Mouse (Mus musculus) liver, embryonic 14.5 days (tissue): ENCODE results near the gene Gm3435. TPM values are rescaled to one million over a fixed set of nuclear protein-coding genes. Genes with fewer than 3 reads are reported as not detected.
"Not testable (repeated sequence)": the region's sequence is repeated elsewhere in the genome, so short reads cannot be mapped to it uniquely, and the experiment has no call there.

Experiments used
- ATAC-seq: fragments of 200-750 bp; cut with Nextera tagmentation; 2 replicates; pipeline ENCODE4 v1.8.0; 2017; ENCODE audit warnings: moderate number of reproducible peaks, mild to moderate bottlenecking, moderate library complexity; ENCODE audit not compliant: insufficient read depth
- DNase-seq, 3 experiments: peaks; one replicate each; pipeline ENCODE4 v3.0.0-alpha.2; 2012 to 2013; ENCODE audit warnings: low read depth in 3 of 3, low spot score in 3 of 3
- H3K27ac ChIP-seq: fragments of 300-500 bp; sonication (generic); 2 replicates; pipeline ENCODE4 v1.5.1; 2014; ENCODE audit warnings: moderate library complexity, mild to moderate bottlenecking, control low read depth, inconsistent platforms
- H3K27me3 ChIP-seq: fragments of 300-500 bp; sonication (generic); 2 replicates; pipeline ENCODE4 v1.6.1; 2014; ENCODE audit warnings: mild to moderate bottlenecking, low read length, moderate library complexity; ENCODE audit not compliant: control insufficient read depth, insufficient read depth
- H3K36me3 ChIP-seq: fragments of 300-500 bp; sonication (generic); replicated peaks from 2 replicates; pipeline ENCODE4 v1.6.1; 2014; ENCODE audit warnings: low read depth; ENCODE audit not compliant: control insufficient read depth, insufficient read depth
- H3K4me1 ChIP-seq, 2 experiments: fragments of 200-500 bp in 1 of 2; fragments of 300-500 bp in 1 of 2; sonication (generic) in 1 of 2; replicated peaks; 2 replicates each; pipeline ENCODE4 v1.6.1; 2012 to 2014; ENCODE audit warnings: antibody characterized with exemption in 1 of 2, inconsistent platforms in 1 of 2, low read length in 1 of 2; ENCODE audit not compliant: control insufficient read depth in 2 of 2, insufficient read depth in 2 of 2
- H3K4me2 ChIP-seq: fragments of 300-500 bp; sonication (generic); 2 replicates; pipeline ENCODE4 v1.6.1; 2014; ENCODE audit warnings: low read depth, mild to moderate bottlenecking, control low read depth, moderate library complexity
- H3K4me3 ChIP-seq, 2 experiments: fragments of 200-500 bp in 1 of 2; fragments of 300-500 bp in 1 of 2; sonication (generic) in 1 of 2; 2 replicates each; pipeline ENCODE4 v1.5.1; 2012 to 2014; ENCODE audit warnings: low read depth in 2 of 2, low read length in 2 of 2, mild to moderate bottlenecking in 2 of 2, control low read depth in 1 of 2, inconsistent platforms in 1 of 2, moderate library complexity in 1 of 2; ENCODE audit not compliant: insufficient read depth in 1 of 2
- H3K9ac ChIP-seq: fragments of 300-500 bp; sonication (generic); replicated peaks from 2 replicates; pipeline ENCODE4 v1.6.1; 2014; ENCODE audit warnings: mild to moderate bottlenecking, control low read depth, moderate library complexity
- H3K9me3 ChIP-seq: fragments of 300-500 bp; sonication (generic); 2 replicates; pipeline ENCODE4 v1.6.1; 2016; ENCODE audit warnings: low read length, mixed read lengths; ENCODE audit not compliant: control insufficient read depth
- WGBS: fragments of 180-500 bp; shearing (Covaris S2); extraction: QIAGEN DNeasy Blood & Tissue Kit; methylation state at CpG from one replicate; pipeline ENCODE4 v1.1.7; 2014; ENCODE audit not compliant: insufficient replicate concordance; 5-methylcytosine and 5-hydroxymethylcytosine counted together
- polyA plus RNA-seq, 2 experiments: library from polyadenylated mRNA; depleted of rRNA in 1 of 2; stranded (reverse) in 1 of 2; unstranded in 1 of 2; fragments of >200 nt; fragmentation: Nextera tagmentation in 1 of 2; extraction: Ambion mirVana in 1 of 2; gene quantifications; 2 replicates each; pipeline versions ENCODE4 v1.2.1 to v1.2.3; 2012 to 2014

Gene Gm3435
- polyA plus RNA-seq, 2 experiments: 2.7 to 3.1 TPM

DNA sequence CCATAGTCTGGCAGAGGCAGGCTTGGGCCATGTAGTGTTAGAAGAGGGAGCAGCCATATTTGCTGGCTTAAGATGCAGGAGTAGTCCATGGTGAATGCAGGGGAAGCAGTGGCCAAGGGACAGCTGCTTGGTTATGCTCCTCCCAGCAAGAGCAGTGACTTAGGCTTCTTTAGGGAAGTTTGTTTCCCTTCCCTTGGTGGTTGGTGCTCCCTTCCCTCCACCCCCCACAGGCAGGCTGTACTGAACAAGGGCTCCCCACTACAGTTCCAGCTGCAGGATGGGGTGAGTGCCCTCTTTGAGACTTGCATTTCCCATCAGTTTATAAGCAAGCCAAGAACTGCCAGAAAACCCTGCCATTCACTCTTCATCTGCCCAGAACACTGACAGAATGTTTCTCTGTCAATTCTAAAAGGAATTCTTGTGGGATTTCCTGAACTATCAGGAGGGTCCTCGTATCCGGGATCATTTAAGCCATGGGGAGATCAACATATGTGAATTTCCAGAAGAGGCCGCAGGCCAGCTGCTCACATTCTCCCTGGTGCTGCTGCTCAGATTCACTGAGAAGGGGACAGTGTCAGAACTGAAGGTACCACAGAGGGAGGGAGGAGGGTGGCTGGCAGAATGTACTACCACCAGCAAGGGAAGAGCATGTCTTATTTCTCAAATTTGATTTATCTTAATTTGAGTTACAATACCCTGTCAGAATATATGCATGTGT is 11.7 kb downstream of the Gm3435 start:
- not testable (repeated sequence) for H3K4me1 ChIP-seq, DNase-seq, H3K4me3 ChIP-seq, H3K27me3 ChIP-seq, H3K9ac ChIP-seq, H3K4me2 ChIP-seq, H3K36me3 ChIP-seq, ATAC-seq, H3K9me3 ChIP-seq
- WGBS: 69% methylated on average over 3 of the region's 3 CpGs
- H3K27ac ChIP-seq: peak overlapping the region; percentile 55; the same call in 1 of the 2 replicates

GRCm38 (mm10) chr17:15023878-15024492 is 14.0 kb downstream of the Gm3435 start:
- H3K36me3 ChIP-seq: not testable (repeated sequence)

DNA sequence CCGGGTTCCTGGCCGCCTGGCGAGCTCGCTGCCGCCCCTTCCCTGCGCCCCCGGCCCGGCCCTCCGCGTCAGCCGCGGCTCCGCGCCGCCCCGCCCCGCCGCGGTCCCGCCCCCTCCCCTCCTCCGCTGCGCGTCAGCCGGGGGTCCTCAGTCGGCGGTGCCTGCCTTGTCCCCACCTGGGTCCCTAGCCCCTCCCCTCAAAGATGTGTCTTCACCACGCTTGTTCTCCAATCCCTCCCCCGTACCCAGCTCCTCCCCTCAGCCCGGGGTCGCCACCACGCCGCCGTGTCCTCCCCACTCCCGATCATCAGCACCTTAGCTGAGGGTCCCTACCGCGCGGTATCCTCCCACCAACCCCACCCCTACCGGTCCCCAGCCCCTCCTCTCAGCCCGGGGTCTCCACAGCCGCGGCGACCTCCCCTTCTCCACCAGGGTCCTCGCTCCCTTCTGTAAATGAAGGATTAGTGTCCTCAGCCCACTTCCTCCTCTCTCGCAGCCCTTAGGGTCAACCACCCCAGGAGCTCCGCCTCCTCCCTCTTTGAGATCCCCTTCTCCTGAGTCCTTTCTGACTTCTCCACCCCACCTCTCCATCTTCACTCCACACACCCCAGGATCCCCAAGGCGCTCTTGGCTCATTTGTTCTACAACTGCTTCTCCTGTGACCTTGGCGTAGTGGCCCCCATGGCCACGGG is 14.7 kb downstream of the Gm3435 start:
- no CpG with 5 or more reads among the region's 48 CpGs for WGBS
- H3K36me3 ChIP-seq, H3K4me3 ChIP-seq, H3K9ac ChIP-seq, H3K4me2 ChIP-seq, H3K4me1 ChIP-seq, H3K9me3 ChIP-seq, H3K27ac ChIP-seq, DNase-seq, H3K27me3 ChIP-seq: not testable (repeated sequence)
- peak; percentile 57 for ATAC-seq

More at GRCm38 (mm10) chr17:15023878-15024492, 14.0 kb downstream of the Gm3435 start:
- H3K9me3 ChIP-seq, H3K9ac ChIP-seq, H3K27ac ChIP-seq, H3K4me3 ChIP-seq, H3K27me3 ChIP-seq, H3K4me1 ChIP-seq, H3K4me2 ChIP-seq, DNase-seq: not testable (repeated sequence)
- WGBS: no CpG with 5 or more reads among the region's 97 CpGs
- ATAC-seq: peak; percentile 75

GRCm38 (mm10) chr17:15025513-15025912 is 15.5 kb downstream of the Gm3435 start:
- not testable (repeated sequence) for H3K27ac ChIP-seq, H3K36me3 ChIP-seq, DNase-seq, ATAC-seq, H3K9me3 ChIP-seq, H3K4me3 ChIP-seq, H3K4me2 ChIP-seq, H3K9ac ChIP-seq, H3K4me1 ChIP-seq, H3K27me3 ChIP-seq
- no CpG with 5 or more reads among the region's 6 CpGs for WGBS

- not testable (repeated sequence) for DNase-seq, H3K9ac ChIP-seq, H3K9me3 ChIP-seq, H3K36me3 ChIP-seq, H3K4me1 ChIP-seq, H3K27me3 ChIP-seq, H3K27ac ChIP-seq, H3K4me2 ChIP-seq, H3K4me3 ChIP-seq
- WGBS: no CpG with 5 or more reads among the region's 4 CpGs
- peak; percentile 81 for ATAC-seq
Observed at GRCm38 (mm10) chr17:15031414-15031813, 21.4 kb downstream of the Gm3435 start.

DNA sequence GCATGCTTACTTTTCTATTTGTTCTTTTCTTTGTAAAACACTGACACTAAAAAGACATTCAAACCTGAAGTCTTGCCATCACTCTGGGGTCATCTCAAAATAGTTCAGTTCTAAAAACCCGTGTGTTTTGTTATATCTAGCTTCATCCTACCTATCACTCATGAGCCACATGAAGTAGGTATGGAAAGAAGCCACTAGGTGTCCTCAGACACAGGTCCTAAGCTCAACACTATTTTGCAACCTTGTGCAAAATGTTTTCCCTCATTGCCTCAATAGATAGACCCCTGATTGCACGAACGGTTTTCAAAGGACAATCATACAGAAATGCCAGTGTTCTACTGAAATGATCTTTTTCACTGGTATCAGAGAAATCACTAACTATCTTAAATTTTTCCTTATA is 30.5 kb downstream of the Gm3435 start:
- H3K9me3 ChIP-seq, H3K4me3 ChIP-seq, DNase-seq, H3K4me1 ChIP-seq, H3K27ac ChIP-seq, H3K36me3 ChIP-seq, H3K9ac ChIP-seq, H3K27me3 ChIP-seq, H3K4me2 ChIP-seq: not testable (repeated sequence)
- no CpG with 5 or more reads among the region's 3 CpGs for WGBS
- peak; percentile 28; the same call in 1 of the 2 replicates for ATAC-seq

GRCm38 (mm10) chr17:15041175-15041729 is 31.3 kb downstream of the Gm3435 start, which contains the start of the genes Ermard, Tcte3 and Gm3448:
TSS of gene Ermard (plus strand) at chr17:15041208.
TSS of gene Tcte3 (minus strand) at chr17:15041488.
TSS of gene Gm3448 (minus strand) at chr17:15041537.
- not testable (repeated sequence) for H3K36me3 ChIP-seq, DNase-seq

More at GRCm38 (mm10) chr17:15041175-15041729, 31.3 kb downstream of the Gm3435 start, which contains the start of the genes Ermard, Tcte3 and Gm3448:
- H3K9me3 ChIP-seq, H3K4me1 ChIP-seq, H3K27me3 ChIP-seq, H3K27ac ChIP-seq, H3K9ac ChIP-seq, H3K4me2 ChIP-seq, H3K4me3 ChIP-seq: not testable (repeated sequence)
- WGBS: 0% methylated on average over 7 of the region's 56 CpGs
- ATAC-seq: peak; percentile 96
